Mouse (Mus musculus) T-helper 17 cell (primary cell): Measurements from ENCODE around the gene Lyrm2.

Source experiments
- in situ Hi-C, 2 experiments: fragments of 300-600 bp; cut with MboI, MseI; formaldehyde crosslinking; loops; 1 replicate in 1 of 2; 2 replicates in 1 of 2; pipeline ENCODE4 v1.15.1; 2025; ENCODE audit warnings: high pct_unique_total_duplicates in 2 of 2

Lyrm2 gene

GRCm38 (mm10) chr4:32799966-32800576, at the start of gene Lyrm2:
Lyrm2 (plus strand) TSS chr4:32800253.
- in situ Hi-C loops: no loop called here

GRCm38 (mm10) chr4:32750711-32751110, 49.3 kb upstream of the Lyrm2 start:
- in situ Hi-C loops: no loop called here

- in situ Hi-C loops: no loop called here
These were observed 42.6 kb upstream of the Lyrm2 start for GRCm38 (mm10) chr4:32757430-32757829.

- in situ Hi-C loops: no loop called here
These were observed 32.6 kb upstream of the Lyrm2 start for GRCm38 (mm10) chr4:32767471-32767870.

GRCm38 (mm10) chr4:32768046-32768445, 32.0 kb upstream of the Lyrm2 start:
- in situ Hi-C loops: no loop called here

GRCm38 (mm10) chr4:32770284-32770810, 29.7 kb upstream of the Lyrm2 start:
- in situ Hi-C loops: loop anchor here in 1 of 2 experiments (10.0 kb wide), 1 partner anchor 344 kb away; no protein-coding TSS in a partner anchor

GRCm38 (mm10) chr4:32779996-32780395, 20.1 kb upstream of the Lyrm2 start:
- in situ Hi-C loops: loop anchor here in 1 of 2 experiments (10.0 kb wide), 1 partner anchor 335 kb away; no protein-coding TSS in a partner anchor

GRCm38 (mm10) chr4:32787110-32787509, 12.9 kb upstream of the Lyrm2 start:
- in situ Hi-C loops: loop anchor here in 1 of 2 experiments (5.0 kb wide), 1 partner anchor 155 kb away; no protein-coding TSS in a partner anchor

GRCm38 (mm10) chr4:32789020-32789419, 11.0 kb upstream of the Lyrm2 start:
- in situ Hi-C loops: loop anchor here in 1 of 2 experiments (5.0 kb wide), 1 partner anchor 153 kb away; no protein-coding TSS in a partner anchor

- in situ Hi-C loops: no loop called here
These were observed 1.1 kb upstream of the Lyrm2 start for GRCm38 (mm10) chr4:32798976-32799375.

- in situ Hi-C loops: no loop called here
These were observed 621 bp downstream of the Lyrm2 start for GRCm38 (mm10) chr4:32800577-32801170.

GRCm38 (mm10) chr4:32817478-32817877, 17.4 kb downstream of the Lyrm2 start:
- in situ Hi-C loops: no loop called here

GRCm38 (mm10) chr4:32820676-32821075, 20.6 kb downstream of the Lyrm2 start:
- in situ Hi-C loops: no loop called here

GRCm38 (mm10) chr4:32824254-32824653, 24.2 kb downstream of the Lyrm2 start:
- in situ Hi-C loops: no loop called here

- in situ Hi-C loops: no loop called here
These were observed 26.9 kb downstream of the Lyrm2 start for GRCm38 (mm10) chr4:32826925-32827324.

- in situ Hi-C loops: no loop called here
These were observed 28.5 kb downstream of the Lyrm2 start for GRCm38 (mm10) chr4:32828385-32829077.

- in situ Hi-C loops: no loop called here
These were observed 29.3 kb downstream of the Lyrm2 start for GRCm38 (mm10) chr4:32829316-32829715.

- in situ Hi-C loops: no loop called here
These were observed 33.6 kb downstream of the Lyrm2 start for GRCm38 (mm10) chr4:32833494-32834282.

- in situ Hi-C loops: no loop called here
These were observed 34.5 kb downstream of the Lyrm2 start for GRCm38 (mm10) chr4:32834541-32834940.

GRCm38 (mm10) chr4:32836071-32836470, 36.0 kb downstream of the Lyrm2 start:
- in situ Hi-C loops: no loop called here

GRCm38 (mm10) chr4:32838401-32838800, 38.3 kb downstream of the Lyrm2 start:
- in situ Hi-C loops: no loop called here
